Mouse (Mus musculus) cerebellum, adult 2 months (tissue): ENCODE data around the gene Polr2j. TPM values are rescaled to one million over a fixed set of nuclear protein-coding genes. Genes with fewer than 3 reads are reported as not detected.

Experiments
- DNase-seq, 2 experiments: peaks; one replicate each; pipeline ENCODE4 v3.0.0; 2021
- H3K27ac ChIP-seq: fragments of 200-500 bp; 2 replicates; pipeline ENCODE4 v1.5.1; 2012; ENCODE audit warnings: low read length, control low read depth, inconsistent platforms; ENCODE audit not compliant: insufficient read depth
- H3K27me3 ChIP-seq: fragments of 200-500 bp; 2 replicates; pipeline ENCODE4 v1.6.1; 2012; ENCODE audit warnings: inconsistent platforms, mild to moderate bottlenecking, low read length, moderate library complexity; ENCODE audit not compliant: control insufficient read depth, insufficient read depth
- H3K4me1 ChIP-seq: fragments of 200-500 bp; 2 replicates; pipeline ENCODE4 v1.6.1; 2011; ENCODE audit warnings: low read length; ENCODE audit not compliant: control insufficient read depth, insufficient read depth
- H3K4me3 ChIP-seq: fragments of 200-500 bp; replicated peaks from 2 replicates; pipeline ENCODE3; 2011; ENCODE audit warnings: mild to moderate bottlenecking, low read depth, low read length, control low read depth; ENCODE audit not compliant: insufficient read depth
- CTCF ChIP-seq: fragments of 200-500 bp; IDR thresholded peaks from 2 replicates; pipeline ENCODE4 v1.5.1; 2011; ENCODE audit warnings: low read depth, mild to moderate bottlenecking, control low read depth, low read length, moderate library complexity, borderline replicate concordance; ENCODE audit not compliant: insufficient read depth
- POLR2A ChIP-seq: fragments of 200-500 bp; IDR thresholded peaks from 2 replicates; pipeline ENCODE4 v1.6.1; 2011; ENCODE audit warnings: low read length, control low read depth, borderline replicate concordance; ENCODE audit not compliant: insufficient read depth
- WGBS: fragments of 180-500 bp; shearing (Covaris S2); methylation state at CpG from one replicate; pipeline ENCODE4 v1.1.7; 2018; 5-methylcytosine and 5-hydroxymethylcytosine counted together
- polyA plus RNA-seq: library from polyadenylated mRNA; depleted of rRNA; stranded (reverse); fragments of >200 nt; gene quantifications from 2 replicates; pipeline ENCODE4 v1.2.3, GENCODE M21; 2012

Gene Polr2j
- polyA plus RNA-seq, 1 experiment, result 123 TPM

- no peaks in the 10 kb centered on the region for H3K27me3 ChIP-seq
- 87% methylated on average over 4 of the region's 4 CpGs for WGBS
- H3K4me3 ChIP-seq, result no peak overlapping the region
- H3K4me1 ChIP-seq, result peaks cover 5% of the 10 kb centered on the region
- TF ChIP-seq CTCF (no peak), POLR2A (no peak)
- DNase-seq, result no peak
- H3K27ac ChIP-seq, result no peak overlapping the region
Observed at GRCm38 (mm10) chr5:136082345-136082744, 34.1 kb upstream of the Polr2j start.

- peak; percentile 43; the same call in 1 of the 2 replicates for TF ChIP-seq POLR2A
- no peak for TF ChIP-seq CTCF
- WGBS, result under 1% methylated on average over 28 of the region's 28 CpGs
- Histone ChIP-seq H3K4me1 (peaks cover 5% of the 10 kb centered on the region), H3K4me3 (peak within 1 kb of the TSS; percentile 97), H3K27ac (no peak within 1 kb of the TSS), H3K27me3 (no peaks in the 10 kb centered on the region)
- DNase-seq, result peak; percentile 94 to 96
Observed at GRCm38 (mm10) chr5:136083669-136084107, 32.7 kb upstream of the Polr2j start, which contains the start of gene Rasa4. Gene Rasa4 (plus strand): TSS chr5:136083916.

- H3K27ac ChIP-seq, result no peak overlapping the region
- peak overlapping the region; percentile 97 for H3K4me3 ChIP-seq
- no peak for DNase-seq
- no peaks in the 10 kb centered on the region for H3K27me3 ChIP-seq
- TF ChIP-seq CTCF, result no peak
- no peak for TF ChIP-seq POLR2A
- H3K4me1 ChIP-seq, result peaks cover 5% of the 10 kb centered on the region
- 2% methylated on average over 23 of the region's 23 CpGs for WGBS
Observed at GRCm38 (mm10) chr5:136084144-136084881, 32.1 kb upstream of the Polr2j start.

GRCm38 (mm10) chr5:136084891-136085651, 31.4 kb upstream of the Polr2j start:
- WGBS, result 12% methylated on average over 21 of the region's 21 CpGs
- TF ChIP-seq CTCF (no peak), POLR2A (no peak)
- H3K27ac ChIP-seq, result no peak overlapping the region

GRCm38 (mm10) chr5:136086290-136086689, 30.1 kb upstream of the Polr2j start:
- Histone ChIP-seq H3K4me1 (peaks cover 5% of the 10 kb centered on the region), H3K4me3 (no peak overlapping the region), H3K27me3 (no peaks in the 10 kb centered on the region), H3K27ac (no peak overlapping the region)
- WGBS, result 87% methylated on average over 8 of the region's 8 CpGs
- no peak for DNase-seq
- TF ChIP-seq CTCF, result no peak
- TF ChIP-seq POLR2A, result no peak

More at GRCm38 (mm10) chr5:136084891-136085651, 31.4 kb upstream of the Polr2j start:
- peak; percentile 52 to 67 for DNase-seq
- Histone ChIP-seq H3K4me3 (peak overlapping the region; percentile 97), H3K4me1 (peaks cover 5% of the 10 kb centered on the region), H3K27me3 (no peaks in the 10 kb centered on the region)

- Histone ChIP-seq H3K27ac (no peak overlapping the region), H3K4me3 (no peak overlapping the region), H3K4me1 (peaks cover 5% of the 10 kb centered on the region), H3K27me3 (no peaks in the 10 kb centered on the region)
- no peak for TF ChIP-seq POLR2A
- peak; percentile 33; the same call in 1 of the 2 replicates for TF ChIP-seq CTCF
- 32% methylated on average over 14 of the region's 14 CpGs for WGBS
- no peak for DNase-seq
Observed at GRCm38 (mm10) chr5:136088821-136089575, 27.4 kb upstream of the Polr2j start.

GRCm38 (mm10) chr5:136091927-136092326, 24.5 kb upstream of the Polr2j start:
- Histone ChIP-seq H3K27me3 (no peaks in the 10 kb centered on the region), H3K4me1 (no peaks in the 10 kb centered on the region), H3K4me3 (no peak overlapping the region), H3K27ac (no peak overlapping the region)
- 57% methylated on average over 5 of the region's 5 CpGs for WGBS
- TF ChIP-seq CTCF (no peak), POLR2A (no peak)
- no peak for DNase-seq
